Mouse (Mus musculus): ENCODE measurements around the gene Slc36a1.

GRCm38 (mm10) chr11:55209032-55209431 is 4.9 kb downstream of the Slc36a1 start:
- no peak for TF ChIP-seq CTCF (IDR thresholded peaks at IDR 0.05; ENCODE audit: insufficient read depth, low read length)
- TF ChIP-seq POLR2A (IDR thresholded peaks at IDR 0.05; ENCODE audit: borderline replicate concordance, extremely low read depth, low read depth, low read length): no peak

All from lung, adult 2 months (tissue).